In the genomic region with DNA sequence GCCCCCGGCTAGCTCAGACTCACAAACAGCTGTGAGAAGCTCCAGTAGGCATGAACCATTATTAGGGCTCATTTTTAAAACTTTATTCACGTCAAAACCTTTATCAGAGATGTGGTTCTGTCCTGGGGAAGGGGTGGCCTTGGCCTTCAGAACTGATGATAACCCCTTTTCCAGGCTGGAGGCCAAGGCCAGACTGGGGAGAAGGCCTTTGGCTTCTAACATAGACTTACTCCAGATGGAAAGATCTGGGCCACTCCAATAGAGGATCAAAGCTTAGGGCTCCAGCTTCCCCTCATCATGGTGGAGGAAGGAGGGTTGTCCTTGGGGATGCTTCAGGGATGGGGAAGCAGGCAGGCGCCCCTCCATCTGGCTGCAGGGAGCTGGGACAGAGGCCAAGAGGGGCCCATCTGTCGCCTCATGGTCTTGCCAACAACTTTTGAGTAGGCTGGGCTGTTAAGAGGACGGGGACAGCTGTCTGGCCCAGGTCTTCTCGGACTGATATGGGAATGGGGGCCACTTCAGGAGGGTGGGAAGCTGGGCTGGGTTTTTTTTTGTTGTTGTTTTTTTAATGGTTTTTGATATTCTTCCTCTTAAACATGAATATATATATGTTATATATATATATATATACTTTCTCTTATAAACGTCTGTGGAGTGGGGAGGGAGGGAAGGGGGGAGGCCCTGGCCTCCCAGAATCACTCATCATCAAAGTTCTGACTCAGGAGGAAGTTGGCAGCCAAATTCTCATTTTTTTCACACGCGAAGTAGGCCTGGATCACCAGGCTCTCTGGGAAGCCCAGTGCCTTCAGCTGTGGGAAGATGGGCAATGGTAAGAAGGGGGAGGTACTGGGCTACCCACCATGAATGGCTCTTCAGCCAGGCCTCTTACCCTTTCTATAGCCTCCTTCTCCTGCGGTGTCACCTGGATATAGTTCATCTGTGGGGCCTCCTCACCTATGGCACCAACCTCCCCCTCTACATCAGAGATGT, we compare ENCODE assay signal across 8 mouse cellular contexts. TPM values are rescaled to one million over a fixed set of nuclear protein-coding genes. Genes with fewer than 3 reads are reported as not detected.
DNase-seq lines count a peak whose midpoint lies in the region; ATAC-seq and TF ChIP-seq lines count a peak whose summit lies in the region.

No protein-coding gene starts in this region.

- peak; percentile 46 for DNase-seq in intestine, embryonic 14.5 days (ENCODE audit: low spot score)
- peak; percentile 47 for DNase-seq in adrenal gland, postnatal 25 days
- peak; percentile 73 for DNase-seq in embryonic facial prominence, embryonic 14.5 days (ENCODE audit: low spot score)
- DNase-seq in layer of hippocampus, adult 9-11 months: peak; percentile 87
- no peak for DNase-seq in kidney, adult 18-20 months
- no peak for DNase-seq in Muller cell, postnatal 12 days (ENCODE audit: inconsistent ontology term)

- H3K4me1 ChIP-seq in intestine, embryonic 14.5 days (replicated peaks; ENCODE audit: control insufficient read depth, insufficient read depth, low read length): peaks cover 27% of the 10 kb centered on the region
- no peaks in the 10 kb centered on the region for H3K4me1 ChIP-seq in intestine, postnatal 0 days (replicated peaks; ENCODE audit: control insufficient read depth, insufficient read depth, low read length)
- peaks cover 17% of the 10 kb centered on the region for H3K4me1 ChIP-seq in embryonic facial prominence, embryonic 14.5 days (ENCODE audit: control insufficient read depth, insufficient read depth, low read length)
- peaks cover 51% of the 10 kb centered on the region for H3K4me1 ChIP-seq in neural tube, embryonic 15.5 days

- no peak for ATAC-seq in intestine, embryonic 14.5 days (replicated peaks; ENCODE audit: low FRiP score, low TSS enrichment, low read depth)
- ATAC-seq in intestine, postnatal 0 days: no peak
- peak; percentile 10; the same call in 1 of the 2 replicates for ATAC-seq in embryonic facial prominence, embryonic 14.5 days (ENCODE audit: low read depth)
- no peak for ATAC-seq in neural tube, embryonic 15.5 days (ENCODE audit: low FRiP score)

- no peaks in the 10 kb centered on the region for H3K27me3 ChIP-seq in intestine, embryonic 14.5 days (replicated peaks; ENCODE audit: control insufficient read depth, insufficient read depth, low read length)
- no peaks in the 10 kb centered on the region for H3K27me3 ChIP-seq in intestine, postnatal 0 days (replicated peaks; ENCODE audit: control insufficient read depth, insufficient read depth, low read length)
- H3K27me3 ChIP-seq in embryonic facial prominence, embryonic 14.5 days (replicated peaks; ENCODE audit: control insufficient read depth, insufficient read depth, low read length): no peaks in the 10 kb centered on the region
- no peaks in the 10 kb centered on the region for H3K27me3 ChIP-seq in neural tube, embryonic 15.5 days (replicated peaks)

- no peaks in the 10 kb centered on the region for H3K9me3 ChIP-seq in intestine, embryonic 14.5 days (ENCODE audit: control insufficient read depth, low read length)
- H3K9me3 ChIP-seq in intestine, postnatal 0 days (ENCODE audit: control insufficient read depth): no peaks in the 10 kb centered on the region
- no peaks in the 10 kb centered on the region for H3K9me3 ChIP-seq in embryonic facial prominence, embryonic 14.5 days (ENCODE audit: control insufficient read depth, low read length)
- no peaks in the 10 kb centered on the region for H3K9me3 ChIP-seq in neural tube, embryonic 15.5 days (replicated peaks)

- peaks cover 50% of the 10 kb centered on the region for H3K36me3 ChIP-seq in intestine, embryonic 14.5 days (ENCODE audit: control insufficient read depth, insufficient read depth, low read length)
- H3K36me3 ChIP-seq in intestine, postnatal 0 days (ENCODE audit: control insufficient read depth, insufficient read depth): peaks cover 47% of the 10 kb centered on the region
- peaks cover 61% of the 10 kb centered on the region for H3K36me3 ChIP-seq in embryonic facial prominence, embryonic 14.5 days (ENCODE audit: control insufficient read depth, insufficient read depth, low read length)
- peaks cover 51% of the 10 kb centered on the region for H3K36me3 ChIP-seq in neural tube, embryonic 15.5 days

- WGBS in intestine, embryonic 14.5 days: 51% methylated on average over 10 of the region's 10 CpGs
- 55% methylated on average over 10 of the region's 10 CpGs for WGBS in intestine, postnatal 0 days
- WGBS in embryonic facial prominence, embryonic 14.5 days: 77% methylated on average over 10 of the region's 10 CpGs
- 61% methylated on average over 10 of the region's 10 CpGs for WGBS in neural tube, embryonic 15.5 days

- no peak overlapping the region for H3K27ac ChIP-seq in intestine, embryonic 14.5 days (ENCODE audit: low read depth)
- no peak overlapping the region for H3K27ac ChIP-seq in intestine, postnatal 0 days (ENCODE audit: low read depth, low read length)
- H3K27ac ChIP-seq in embryonic facial prominence, embryonic 14.5 days (replicated peaks; ENCODE audit: low read depth, low read length): no peak overlapping the region
- H3K27ac ChIP-seq in neural tube, embryonic 15.5 days (replicated peaks): peak overlapping the region; percentile 38; the same call in 1 of the 2 replicates

- TF ChIP-seq CTCF in intestine, postnatal 0 days (IDR thresholded peaks at IDR 0.05; ENCODE audit: low read depth): no peak

- no peak overlapping the region for H3K9ac ChIP-seq in intestine, embryonic 14.5 days (ENCODE audit: low read length)
- no peak overlapping the region for H3K9ac ChIP-seq in intestine, postnatal 0 days (ENCODE audit: low read depth, low read length)
- H3K9ac ChIP-seq in embryonic facial prominence, embryonic 14.5 days (ENCODE audit: low read depth, low read length): no peak overlapping the region
- H3K9ac ChIP-seq in neural tube, embryonic 15.5 days (replicated peaks): no peak overlapping the region

- no peak overlapping the region for H3K4me3 ChIP-seq in intestine, embryonic 14.5 days (ENCODE audit: low read depth, low read length)
- H3K4me3 ChIP-seq in intestine, postnatal 0 days (ENCODE audit: low read depth, low read length): no peak overlapping the region
- no peak overlapping the region for H3K4me3 ChIP-seq in embryonic facial prominence, embryonic 14.5 days (ENCODE audit: low read depth, low read length)
- no peak overlapping the region for H3K4me3 ChIP-seq in neural tube, embryonic 15.5 days (replicated peaks)

- no peak overlapping the region for H3K4me2 ChIP-seq in intestine, embryonic 14.5 days (ENCODE audit: low read length)
- H3K4me2 ChIP-seq in intestine, postnatal 0 days (replicated peaks; ENCODE audit: low read depth): no peak overlapping the region
- H3K4me2 ChIP-seq in embryonic facial prominence, embryonic 14.5 days (ENCODE audit: low read depth, low read length): no peak overlapping the region
- no peak overlapping the region for H3K4me2 ChIP-seq in neural tube, embryonic 15.5 days

RNA-seq across cellular contexts. Expression of a gene that starts 3.8 kb away (rescaled TPM):
- 57.8 and 60.8 TPM in 2 replicates for polyA plus RNA-seq in intestine, embryonic 14.5 days (2014; fragmentation: Nextera tagmentation; extraction: Ambion mirVana)
- 36.3 and 37.6 TPM in 2 replicates for polyA plus RNA-seq in intestine, postnatal 0 days (2015; fragmentation: Nextera tagmentation; extraction: Ambion mirVana)
- 55.1 and 59.9 TPM in 2 replicates for total RNA-seq in adrenal gland, postnatal 25 days (2021)
- 41.3 and 41.5 TPM in 2 replicates for polyA plus RNA-seq in embryonic facial prominence, embryonic 14.5 days (2014; fragmentation: Nextera tagmentation; extraction: Ambion mirVana)
- polyA plus RNA-seq in neural tube, embryonic 15.5 days (2015; fragmentation: Nextera tagmentation; extraction: Ambion mirVana): 44.3 and 45.1 TPM in 2 replicates

RNA-seq across cellular contexts. Expression of a gene that starts 5.3 kb away (rescaled TPM):
- polyA plus RNA-seq in intestine, embryonic 14.5 days (2014; fragmentation: Nextera tagmentation; extraction: Ambion mirVana): 126 and 129 TPM in 2 replicates
- polyA plus RNA-seq in intestine, postnatal 0 days (2015; fragmentation: Nextera tagmentation; extraction: Ambion mirVana): 67.8 and 74.2 TPM in 2 replicates
- 116 and 120 TPM in 2 replicates for total RNA-seq in adrenal gland, postnatal 25 days (2021)
- polyA plus RNA-seq in embryonic facial prominence, embryonic 14.5 days (2014; fragmentation: Nextera tagmentation; extraction: Ambion mirVana): 109 and 111 TPM in 2 replicates
- 71.3 and 98.0 TPM in 2 replicates for polyA plus RNA-seq in neural tube, embryonic 15.5 days (2015; fragmentation: Nextera tagmentation; extraction: Ambion mirVana)

RNA-seq across cellular contexts. Expression of a gene that starts 11.6 kb away (rescaled TPM):
- 721 and 823 TPM in 2 replicates for polyA plus RNA-seq in intestine, embryonic 14.5 days (2014; fragmentation: Nextera tagmentation; extraction: Ambion mirVana)
- polyA plus RNA-seq in intestine, postnatal 0 days (2015; fragmentation: Nextera tagmentation; extraction: Ambion mirVana): 474 and 507 TPM in 2 replicates
- total RNA-seq in adrenal gland, postnatal 25 days (2021): 489 and 566 TPM in 2 replicates
- 805 and 891 TPM in 2 replicates for polyA plus RNA-seq in embryonic facial prominence, embryonic 14.5 days (2014; fragmentation: Nextera tagmentation; extraction: Ambion mirVana)
- 730 and 802 TPM in 2 replicates for polyA plus RNA-seq in neural tube, embryonic 15.5 days (2015; fragmentation: Nextera tagmentation; extraction: Ambion mirVana)

RNA-seq across cellular contexts. Expression of a gene that starts 12.5 kb away (rescaled TPM):
- polyA plus RNA-seq in intestine, embryonic 14.5 days (2014; fragmentation: Nextera tagmentation; extraction: Ambion mirVana): 5.2 and 5.4 TPM in 2 replicates
- 1.9 and 2.2 TPM in 2 replicates for polyA plus RNA-seq in intestine, postnatal 0 days (2015; fragmentation: Nextera tagmentation; extraction: Ambion mirVana)
- 11.2 and 11.6 TPM in 2 replicates for total RNA-seq in adrenal gland, postnatal 25 days (2021)
- polyA plus RNA-seq in embryonic facial prominence, embryonic 14.5 days (2014; fragmentation: Nextera tagmentation; extraction: Ambion mirVana): 5.8 and 6.8 TPM in 2 replicates
- polyA plus RNA-seq in neural tube, embryonic 15.5 days (2015; fragmentation: Nextera tagmentation; extraction: Ambion mirVana): 15.7 and 17.2 TPM in 2 replicates

RNA-seq across cellular contexts. Expression of a gene that starts 21.6 kb away (rescaled TPM):
- polyA plus RNA-seq in intestine, embryonic 14.5 days (2014; fragmentation: Nextera tagmentation; extraction: Ambion mirVana): 89.0 TPM in 2 replicates
- 27.3 and 28.3 TPM in 2 replicates for polyA plus RNA-seq in intestine, postnatal 0 days (2015; fragmentation: Nextera tagmentation; extraction: Ambion mirVana)
- total RNA-seq in adrenal gland, postnatal 25 days (2021): 62.3 and 67.2 TPM in 2 replicates
- polyA plus RNA-seq in embryonic facial prominence, embryonic 14.5 days (2014; fragmentation: Nextera tagmentation; extraction: Ambion mirVana): 67.1 and 76.5 TPM in 2 replicates
- polyA plus RNA-seq in neural tube, embryonic 15.5 days (2015; fragmentation: Nextera tagmentation; extraction: Ambion mirVana): 105 and 108 TPM in 2 replicates

Comparison
In these comparisons a context has a peak if more than half of its experiments do, and no peak if none do; other contexts are left out.
1. DNase-seq: peak in intestine, embryonic 14.5 days (single experiment), adrenal gland, postnatal 25 days (single experiment), embryonic facial prominence, embryonic 14.5 days (single experiment) and layer of hippocampus, adult 9-11 months (single experiment); none in kidney, adult 18-20 months (single experiment) and Muller cell, postnatal 12 days (single experiment).